14 mouse cellular contexts compared by ENCODE assay signal in the genomic region with DNA sequence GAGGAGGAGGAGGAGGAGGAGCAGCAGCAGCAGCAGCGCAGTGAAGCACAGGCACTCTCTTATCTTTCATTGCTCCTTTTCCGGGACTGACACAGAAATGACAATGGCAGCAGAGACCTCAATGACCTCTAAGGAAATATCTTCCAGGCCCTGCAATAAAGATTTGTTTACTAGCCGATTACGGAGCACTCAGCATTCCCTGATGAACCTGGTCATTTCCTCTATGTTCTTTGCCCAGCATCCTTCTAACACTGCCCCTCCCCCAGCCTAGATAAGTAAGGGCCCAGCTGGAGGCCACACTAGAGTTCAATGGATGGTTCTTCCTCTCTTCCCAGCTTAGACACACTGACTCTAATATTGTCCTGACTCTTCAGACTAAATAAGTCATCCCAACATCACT.
DNase-seq lines count a peak whose midpoint lies in the region; ATAC-seq and TF ChIP-seq lines count a peak whose summit lies in the region.
"Had no signal": no experiment of that assay in that cellular context is flagged by ENCODE, and none has a peak within 500 bp of the region (broad histone marks: within the 10 kb centered on the region; RNA-seq: fewer than 3 reads in every experiment).

No protein-coding gene starts in this region.

- no peak overlapping the region for H3K4me2 ChIP-seq in kidney, postnatal 0 days (ENCODE audit: low read length)
- no peak overlapping the region for H3K4me2 ChIP-seq in kidney, embryonic 15.5 days
- H3K4me2 ChIP-seq in forebrain, embryonic 13.5 days = no peak overlapping the region
- H3K4me2 ChIP-seq: heart, embryonic 15.5 days; hindbrain, embryonic 13.5 days; limb, embryonic 15.5 days had no signal

- ATAC-seq in kidney, postnatal 0 days (replicated peaks; ENCODE audit: low FRiP score, low read depth) = no peak
- ATAC-seq in kidney, embryonic 15.5 days (replicated peaks; ENCODE audit: low FRiP score) = no peak
- ATAC-seq in forebrain, embryonic 13.5 days = no peak

- no peak overlapping the region for H3K4me3 ChIP-seq in kidney, postnatal 0 days (replicated peaks; ENCODE audit: low read depth, low read length)
- H3K4me3 ChIP-seq in kidney, embryonic 15.5 days (replicated peaks) = no peak overlapping the region
- no peak overlapping the region for H3K4me3 ChIP-seq in forebrain, embryonic 13.5 days
- H3K4me3 ChIP-seq: heart, embryonic 15.5 days; hindbrain, embryonic 13.5 days; limb, embryonic 15.5 days had no signal

- H3K4me1 ChIP-seq in kidney, postnatal 0 days (replicated peaks; ENCODE audit: insufficient read depth, low read length) = no peaks in the 10 kb centered on the region
- H3K4me1 ChIP-seq in kidney, embryonic 15.5 days = no peaks in the 10 kb centered on the region
- H3K4me1 ChIP-seq in forebrain, embryonic 13.5 days = peaks cover 7% of the 10 kb centered on the region; the same call in 1 of the 2 replicates
- H3K4me1 ChIP-seq: heart, embryonic 15.5 days; hindbrain, embryonic 13.5 days; limb, embryonic 15.5 days had no signal

- H3K9me3 ChIP-seq in kidney, postnatal 0 days (replicated peaks; ENCODE audit: low read length) = no peaks in the 10 kb centered on the region
- no peaks in the 10 kb centered on the region for H3K9me3 ChIP-seq in kidney, embryonic 15.5 days (replicated peaks)
- H3K9me3 ChIP-seq in forebrain, embryonic 13.5 days (replicated peaks) = no peaks in the 10 kb centered on the region
- H3K9me3 ChIP-seq: heart, embryonic 15.5 days; hindbrain, embryonic 13.5 days; limb, embryonic 15.5 days had no signal

- H3K27ac ChIP-seq in kidney, postnatal 0 days = no peak overlapping the region
- H3K27ac ChIP-seq in kidney, embryonic 15.5 days = no peak overlapping the region
- H3K27ac ChIP-seq in forebrain, embryonic 13.5 days = no peak overlapping the region
- H3K27ac ChIP-seq: heart, embryonic 15.5 days; hindbrain, embryonic 13.5 days; limb, embryonic 15.5 days had no signal

- H3K9ac ChIP-seq in kidney, postnatal 0 days (ENCODE audit: low read depth, low read length) = no peak overlapping the region
- no peak overlapping the region for H3K9ac ChIP-seq in kidney, embryonic 15.5 days
- H3K9ac ChIP-seq in forebrain, embryonic 13.5 days = no peak overlapping the region
- H3K9ac ChIP-seq: heart, embryonic 15.5 days; hindbrain, embryonic 13.5 days; limb, embryonic 15.5 days had no signal

- DNase-seq in kidney, postnatal 0 days (ENCODE audit: low spot score) = peak; percentile 48
- peak; percentile 7 for DNase-seq in MN1 (ENCODE audit: low spot score)
- DNase-seq in embryo, embryonic 11 days = peak; percentile 20
- peak; percentile 25 for DNase-seq in lung, postnatal 10 days
- no peak for DNase-seq in retina, postnatal 1 day
- DNase-seq: cerebellum, adult 11-12 months; gastrocnemius, postnatal 36 days; right cerebral cortex, adult 18-20 months; spleen, adult 18-20 months had no signal

- no peak for TF ChIP-seq CTCF in kidney, postnatal 0 days (IDR thresholded peaks at IDR 0.05; ENCODE audit: low read depth)

- no peaks in the 10 kb centered on the region for H3K27me3 ChIP-seq in kidney, postnatal 0 days (ENCODE audit: insufficient read depth, low read length)
- H3K27me3 ChIP-seq in kidney, embryonic 15.5 days = no peaks in the 10 kb centered on the region
- H3K27me3 ChIP-seq in forebrain, embryonic 13.5 days = no peaks in the 10 kb centered on the region
- H3K27me3 ChIP-seq: heart, embryonic 15.5 days; hindbrain, embryonic 13.5 days; limb, embryonic 15.5 days had no signal

- H3K36me3 ChIP-seq in kidney, postnatal 0 days (ENCODE audit: insufficient read depth, low read length) = no peaks in the 10 kb centered on the region
- H3K36me3 ChIP-seq in kidney, embryonic 15.5 days = no peaks in the 10 kb centered on the region
- no peaks in the 10 kb centered on the region for H3K36me3 ChIP-seq in forebrain, embryonic 13.5 days (ENCODE audit: poor library complexity, severe bottlenecking)
- H3K36me3 ChIP-seq: heart, embryonic 15.5 days; hindbrain, embryonic 13.5 days; limb, embryonic 15.5 days had no signal

- 21% methylated on average over 4 of the region's 4 CpGs for WGBS in kidney, postnatal 0 days
- 14% methylated on average over 4 of the region's 4 CpGs for WGBS in kidney, embryonic 15.5 days
- 74% methylated on average over 4 of the region's 4 CpGs for WGBS in forebrain, embryonic 13.5 days
